Mouse (Mus musculus) layer of hippocampus, adult 11-12 months (tissue): Measurements from ENCODE around the gene Slc25a35.
"Not testable (repeated sequence)": the region's sequence is repeated elsewhere in the genome, so short reads cannot be mapped to it uniquely, and the experiment has no call there.

ENCODE experiments used
- DNase-seq: peaks from one replicate; pipeline ENCODE4 v3.0.0; 2022; ENCODE audit warnings: low spot score

Gene Slc25a35

GRCm38 (mm10) chr11:69008182-69009121 lies 40.5 kb downstream of the Slc25a35 start, which contains the start of gene Pfas:
Gene Pfas, minus strand, starts transcription at chr11:69008460.
- peak; percentile 89 for DNase-seq

DNA sequence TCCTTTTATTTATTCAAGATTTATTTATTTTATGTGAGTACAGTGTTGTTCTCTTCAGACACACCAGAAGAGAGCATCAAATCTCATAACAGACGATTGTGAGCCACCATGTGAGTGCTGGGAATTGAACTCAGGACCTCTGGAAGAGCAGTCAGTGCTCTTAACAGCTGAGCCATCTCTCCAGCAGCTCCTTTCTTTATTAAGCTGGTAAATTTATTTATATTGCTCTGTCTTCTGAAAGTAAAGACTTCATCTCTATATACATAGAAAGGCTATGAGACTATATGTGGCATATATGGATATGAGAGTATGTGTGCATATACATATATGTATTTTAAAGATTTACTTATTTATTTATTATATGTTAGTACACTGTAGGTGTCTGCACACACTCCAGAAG lies 41.6 kb downstream of the Slc25a35 start:
- no peak for DNase-seq

DNA sequence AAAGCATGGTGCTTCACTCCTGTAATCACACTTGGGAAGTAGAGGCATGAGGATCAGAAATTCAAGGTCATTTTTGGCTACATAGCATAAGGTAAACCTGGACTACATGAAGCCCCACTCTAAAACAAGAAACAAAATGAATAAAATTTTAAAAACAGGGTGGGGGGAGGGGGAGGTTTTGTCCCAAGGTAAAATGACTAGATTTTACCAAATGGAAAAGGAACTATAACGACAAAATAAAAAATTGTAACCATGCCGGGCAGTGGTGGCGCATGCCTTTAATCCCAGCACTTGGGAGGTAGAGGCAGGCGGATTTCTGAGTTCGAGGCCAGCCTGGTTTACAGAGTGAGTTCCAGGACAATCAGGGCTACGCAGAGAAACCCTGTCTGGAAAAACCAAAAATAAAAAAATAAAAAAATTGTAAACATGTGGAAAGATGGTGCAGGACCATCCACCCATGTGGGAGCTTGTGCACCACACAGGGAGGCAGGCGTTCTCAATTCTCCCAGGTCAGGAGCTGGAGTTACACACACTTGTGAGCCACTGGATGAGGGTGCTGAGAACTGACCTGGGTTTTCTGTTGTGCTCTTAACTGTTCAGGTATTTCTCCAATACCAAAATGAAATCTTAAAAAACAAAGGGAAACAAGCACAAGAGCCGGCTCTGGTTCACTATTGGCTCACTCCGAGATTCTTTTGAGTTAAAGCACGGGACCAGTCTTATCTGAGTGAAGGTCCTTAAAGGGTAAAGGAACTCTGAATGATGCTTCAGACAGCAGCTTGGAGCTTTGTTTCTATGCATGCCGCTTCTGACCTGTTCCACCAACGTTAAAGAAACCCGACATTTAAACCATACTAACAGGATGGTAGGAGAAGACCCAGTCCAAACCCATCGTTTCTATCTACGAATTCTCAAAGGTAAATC lies 42.7 kb downstream of the Slc25a35 start:
- no peak for DNase-seq

GRCm38 (mm10) chr11:69011445-69011844 lies 43.5 kb downstream of the Slc25a35 start:
- DNase-seq, result not testable (repeated sequence)

DNA sequence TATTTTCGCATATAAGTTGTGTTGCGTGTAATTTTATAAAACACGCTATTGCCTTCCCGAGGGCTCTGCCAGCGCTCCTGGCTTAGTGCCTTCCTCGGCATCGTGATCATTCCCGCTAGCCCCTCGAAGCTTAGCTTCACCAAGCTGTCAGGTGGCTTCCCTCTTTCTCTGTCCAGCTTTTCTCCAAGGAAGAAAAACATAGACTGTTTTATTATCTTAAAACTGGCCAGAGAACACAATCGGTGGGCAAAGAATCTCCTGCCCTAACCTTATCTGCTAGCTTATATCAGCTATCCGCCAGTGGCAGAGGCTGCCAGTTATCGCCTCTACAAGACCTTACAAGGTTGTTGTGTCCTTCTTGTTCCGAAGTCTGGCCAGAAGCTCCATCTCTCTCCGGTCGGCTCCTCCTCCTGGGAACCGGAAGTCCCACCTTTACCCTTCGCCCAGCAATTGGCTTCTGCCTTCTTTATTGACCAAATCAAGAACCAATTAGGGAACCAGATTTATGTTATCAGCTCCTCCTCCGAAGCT lies 44.2 kb downstream of the Slc25a35 start:
- DNase-seq, result peak; percentile 89

- peak; percentile 88 for DNase-seq
Observed at GRCm38 (mm10) chr11:69015644-69016441, 47.9 kb downstream of the Slc25a35 start, which contains the start of gene Ctc1. Gene Ctc1, plus strand, starts transcription at chr11:69015911.

DNA sequence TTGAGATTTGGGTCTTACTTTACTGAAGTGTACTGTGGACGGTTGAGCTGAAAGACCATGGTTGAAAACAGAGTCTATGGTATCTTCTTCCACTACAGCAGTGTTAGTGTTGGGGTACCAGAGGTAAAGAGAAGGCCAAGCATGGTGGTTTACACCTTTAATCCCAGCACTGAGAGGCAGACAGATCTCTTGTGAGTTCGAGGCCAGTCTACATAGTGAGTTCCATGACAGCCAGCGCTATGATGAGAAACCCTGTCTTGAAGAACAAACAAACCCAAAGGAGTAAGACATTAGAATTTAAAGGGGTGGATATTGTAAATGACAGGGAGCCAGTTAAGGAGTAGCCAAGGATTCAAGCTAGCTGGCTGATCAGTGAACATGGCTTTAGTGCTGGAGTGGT lies 48.8 kb downstream of the Slc25a35 start:
- no peak for DNase-seq

GRCm38 (mm10) chr11:69020691-69021090 lies 52.8 kb downstream of the Slc25a35 start:
- DNase-seq, result no peak
